Mouse (Mus musculus) small intestine, adult 2 months (tissue): Measurements from ENCODE around the gene Ttc39a.

Experiments
- CTCF ChIP-seq: fragments of 200-500 bp; IDR thresholded peaks from 2 replicates; pipeline ENCODE4 v1.5.1; 2012; ENCODE audit warnings: low read depth, mild to moderate bottlenecking, control low read depth, inconsistent platforms, low read length, moderate library complexity, mixed read lengths; ENCODE audit not compliant: insufficient replicate concordance, insufficient read length; ENCODE audit errors: extremely low read depth
- POLR2A ChIP-seq: fragments of 200-500 bp; IDR thresholded peaks from 2 replicates; pipeline ENCODE4 v1.6.1; 2012; ENCODE audit warnings: low read depth, mild to moderate bottlenecking, control low read depth, inconsistent platforms, low read length, moderate library complexity

GRCm38 (mm10) chr4:109394314-109395074 lies 11.9 kb upstream of the Ttc39a start:
- TF ChIP-seq CTCF (no peak), POLR2A (no peak)
